Mouse (Mus musculus): Measurements from ENCODE around the gene Rab3d.

- TF ChIP-seq CTCF (IDR thresholded peaks at IDR 0.05; ENCODE audit: borderline replicate concordance, extremely low read depth, insufficient read depth, insufficient read length) (no peak), POLR2A (IDR thresholded peaks at IDR 0.05; ENCODE audit: borderline replicate concordance, extremely low read depth, insufficient read depth, insufficient read length, poor library complexity, severe bottlenecking) (no peak)
Observed at GRCm38 (mm10) chr9:21857501-21857900, 60.5 kb downstream of the Rab3d start.

Data from brain, embryonic 14.5 days (tissue).